Mouse (Mus musculus) kidney, postnatal 25 days (tissue): ENCODE data around the gene Car3.
"Not testable (repeated sequence)": the region's sequence is repeated elsewhere in the genome, so short reads cannot be mapped to it uniquely, and the experiment has no call there.

Source experiments
- DNase-seq, 2 experiments: peaks; one replicate each; pipeline ENCODE4 v3.0.0; 2021; ENCODE audit warnings: mixed read lengths in 2 of 2

Car3 gene

GRCm38 (mm10) chr3:14863022-14863711, at the start of gene Car3:
Gene Car3 (plus strand): TSS chr3:14863512.
- peak in 1 of 2 experiments; percentile 42 for DNase-seq

GRCm38 (mm10) chr3:14815396-14815795, 47.9 kb upstream of the Car3 start:
- DNase-seq, result not testable (repeated sequence)

GRCm38 (mm10) chr3:14819844-14820504, 43.3 kb upstream of the Car3 start:
- no peak for DNase-seq

GRCm38 (mm10) chr3:14828896-14829295, 34.4 kb upstream of the Car3 start:
- DNase-seq, result peak in 1 of 2 experiments; percentile 39

- no peak for DNase-seq
These were observed 32.0 kb upstream of the Car3 start for GRCm38 (mm10) chr3:14831219-14831835.

- peak; percentile 83 to 88 for DNase-seq
These were observed 30.5 kb upstream of the Car3 start for GRCm38 (mm10) chr3:14832766-14833165.

GRCm38 (mm10) chr3:14838936-14839335, 24.4 kb upstream of the Car3 start:
- no peak for DNase-seq

- no peak for DNase-seq
These were observed 23.7 kb upstream of the Car3 start for GRCm38 (mm10) chr3:14839466-14840118.

- DNase-seq, result no peak
These were observed 14.6 kb upstream of the Car3 start for GRCm38 (mm10) chr3:14848587-14849254.

- no peak for DNase-seq
These were observed 9.3 kb upstream of the Car3 start for GRCm38 (mm10) chr3:14853966-14854365.

- DNase-seq, result no peak
These were observed 8.9 kb upstream of the Car3 start for GRCm38 (mm10) chr3:14854446-14854845.

- no peak for DNase-seq
These were observed 5.4 kb upstream of the Car3 start for GRCm38 (mm10) chr3:14857874-14858273.

- no peak for DNase-seq
These were observed 3.0 kb upstream of the Car3 start for GRCm38 (mm10) chr3:14860291-14860690.

- no peak for DNase-seq
These were observed 2.1 kb upstream of the Car3 start for GRCm38 (mm10) chr3:14861165-14861564.

- no peak for DNase-seq
These were observed 1.5 kb upstream of the Car3 start for GRCm38 (mm10) chr3:14861787-14862186.

- DNase-seq, result peak; percentile 16 to 42
These were observed 674 bp upstream of the Car3 start for GRCm38 (mm10) chr3:14862654-14863021.

- no peak for DNase-seq
These were observed 610 bp downstream of the Car3 start for GRCm38 (mm10) chr3:14863922-14864321.

GRCm38 (mm10) chr3:14865941-14866340, 2.6 kb downstream of the Car3 start:
- no peak for DNase-seq

GRCm38 (mm10) chr3:14869779-14870178, 6.5 kb downstream of the Car3 start:
- DNase-seq, result peak; percentile 77 to 82

GRCm38 (mm10) chr3:14870528-14870927, 7.2 kb downstream of the Car3 start:
- DNase-seq, result no peak

GRCm38 (mm10) chr3:14871386-14871785, 8.1 kb downstream of the Car3 start:
- DNase-seq, result peak; percentile 47 to 66

- no peak for DNase-seq
These were observed 11.2 kb downstream of the Car3 start for GRCm38 (mm10) chr3:14874402-14875040.
